Mouse (Mus musculus) midbrain, embryonic 16.5 days (tissue): ENCODE measurements at regions not wholly inside any gene's neighbourhood (a gene's known extent, or its start where the extent isn't known, plus 50 kb on each side); places are given as distances from the start of the nearest gene placed in this dataset.

Experiments
- ATAC-seq: fragments of 200-750 bp; cut with Nextera tagmentation; 2 replicates; pipeline ENCODE4 v1.8.0; 2017; ENCODE audit warnings: moderate TSS enrichment
- H3K27ac ChIP-seq: fragments of 300-500 bp; sonication (generic); 2 replicates; pipeline ENCODE4 v1.5.1; 2014; ENCODE audit warnings: mild to moderate bottlenecking, low read length, mixed read lengths
- H3K27me3 ChIP-seq: fragments of 300-500 bp; sonication (generic); 2 replicates; pipeline ENCODE4 v1.6.1; 2014; ENCODE audit warnings: low read depth, low read length, mixed read lengths; ENCODE audit not compliant: control insufficient read depth, insufficient read depth
- H3K36me3 ChIP-seq: fragments of 300-500 bp; sonication (generic); 2 replicates; pipeline ENCODE4 v1.6.1; 2014; ENCODE audit warnings: mild to moderate bottlenecking, low read length, moderate library complexity, mixed read lengths; ENCODE audit not compliant: control insufficient read depth, insufficient read depth
- H3K4me1 ChIP-seq: fragments of 300-500 bp; sonication (generic); 2 replicates; pipeline ENCODE4 v1.6.1; 2014; ENCODE audit warnings: mild to moderate bottlenecking, low read length, mixed read lengths; ENCODE audit not compliant: control insufficient read depth, insufficient read depth
- H3K4me2 ChIP-seq: fragments of 300-500 bp; sonication (generic); 2 replicates; pipeline ENCODE4 v1.6.1; 2014; ENCODE audit warnings: mild to moderate bottlenecking, low read length, mixed read lengths
- H3K4me3 ChIP-seq: fragments of 300-500 bp; sonication (generic); 2 replicates; pipeline ENCODE4 v1.5.1; 2014; ENCODE audit warnings: low read depth, mild to moderate bottlenecking, low read length, moderate library complexity, mixed read lengths
- H3K9ac ChIP-seq: fragments of 300-500 bp; sonication (generic); 2 replicates; pipeline ENCODE4 v1.6.1; 2014; ENCODE audit warnings: low read depth, low read length, mixed read lengths
- H3K9me3 ChIP-seq: fragments of 300-500 bp; sonication (generic); replicated peaks from 2 replicates; pipeline ENCODE4 v1.6.1; 2014; ENCODE audit warnings: mild to moderate bottlenecking, low read length, mixed read lengths; ENCODE audit not compliant: control insufficient read depth, poor library complexity, severe bottlenecking
- WGBS: fragments of 180-500 bp; shearing (Covaris S2); extraction: QIAGEN DNeasy Blood & Tissue Kit; methylation state at CpG from one replicate; pipeline ENCODE4 v1.1.7; 2014; 5-methylcytosine and 5-hydroxymethylcytosine counted together

- Histone ChIP-seq H3K27ac (no peak overlapping the region), H3K4me2 (no peak overlapping the region), H3K9me3 (no peaks in the 10 kb centered on the region), H3K27me3 (no peaks in the 10 kb centered on the region), H3K4me1 (no peaks in the 10 kb centered on the region), H3K9ac (no peak overlapping the region), H3K36me3 (no peaks in the 10 kb centered on the region), H3K4me3 (no peak overlapping the region)
- WGBS = 88% methylated on average over 5 of the region's 5 CpGs
- no peak for ATAC-seq
Measured at GRCm38 (mm10) chr3:134525795-134526194, 289.5 kb downstream of the Cxxc4 start.

GRCm38 (mm10) chr3:134560144-134560543, 268.7 kb upstream of the Tacr3 start:
- WGBS = 76% methylated on average over 2 of the region's 2 CpGs
- Histone ChIP-seq H3K4me3 (no peak overlapping the region), H3K27ac (no peak overlapping the region), H3K27me3 (no peaks in the 10 kb centered on the region), H3K4me2 (no peak overlapping the region), H3K4me1 (no peaks in the 10 kb centered on the region), H3K9me3 (no peaks in the 10 kb centered on the region), H3K9ac (no peak overlapping the region), H3K36me3 (no peaks in the 10 kb centered on the region)
- ATAC-seq = no peak

GRCm38 (mm10) chr3:134578759-134579158, 250.0 kb upstream of the Tacr3 start:
- WGBS = 100% methylated on average over 3 of the region's 3 CpGs
- Histone ChIP-seq H3K36me3 (no peaks in the 10 kb centered on the region), H3K9ac (no peak overlapping the region), H3K4me2 (no peak overlapping the region), H3K27me3 (no peaks in the 10 kb centered on the region), H3K27ac (no peak overlapping the region), H3K4me1 (no peaks in the 10 kb centered on the region), H3K9me3 (0 out of 2 replicates have a peak, but pooled peaks cover 2% of the 10 kb centered on the region), H3K4me3 (no peak overlapping the region)
- ATAC-seq = no peak

- no peaks in the 10 kb centered on the region for H3K27me3 ChIP-seq
- H3K4me2 ChIP-seq = no peak overlapping the region
- no peak for ATAC-seq
- WGBS = 13% methylated on average over 2 of the region's 2 CpGs
- H3K9me3 ChIP-seq = no peaks in the 10 kb centered on the region
- H3K4me1 ChIP-seq = no peaks in the 10 kb centered on the region
- no peak overlapping the region for H3K27ac ChIP-seq
- H3K9ac ChIP-seq = no peak overlapping the region
- no peak overlapping the region for H3K4me3 ChIP-seq
- no peaks in the 10 kb centered on the region for H3K36me3 ChIP-seq
Measured at GRCm38 (mm10) chr3:134588630-134589029, 240.2 kb upstream of the Tacr3 start.

GRCm38 (mm10) chr3:134602919-134603318, 225.9 kb upstream of the Tacr3 start:
- Histone ChIP-seq H3K36me3 (no peaks in the 10 kb centered on the region), H3K9ac (no peak overlapping the region), H3K4me1 (peaks cover 7% of the 10 kb centered on the region), H3K27ac (no peak overlapping the region), H3K27me3 (no peaks in the 10 kb centered on the region), H3K4me2 (no peak overlapping the region), H3K4me3 (no peak overlapping the region), H3K9me3 (no peaks in the 10 kb centered on the region)
- no peak for ATAC-seq
- 36% methylated on average over 4 of the region's 4 CpGs for WGBS

- Histone ChIP-seq H3K4me3 (no peak overlapping the region), H3K36me3 (no peaks in the 10 kb centered on the region), H3K4me1 (peaks cover 7% of the 10 kb centered on the region), H3K9ac (no peak overlapping the region), H3K4me2 (peak overlapping the region; percentile 12; the same call in 1 of the 2 replicates), H3K27ac (0 out of 2 replicates have a peak overlapping the region, but pooled peaks have one; percentile 13), H3K9me3 (no peaks in the 10 kb centered on the region), H3K27me3 (no peaks in the 10 kb centered on the region)
- 14% methylated on average over 6 of the region's 6 CpGs for WGBS
- peak; percentile 90 for ATAC-seq
Measured at GRCm38 (mm10) chr3:134605356-134605771, 223.4 kb upstream of the Tacr3 start.

GRCm38 (mm10) chr3:134610244-134610643, 218.6 kb upstream of the Tacr3 start:
- no peak overlapping the region for H3K4me2 ChIP-seq
- H3K27ac ChIP-seq = no peak overlapping the region
- no peak overlapping the region for H3K4me3 ChIP-seq
- WGBS = 63% methylated on average over 4 of the region's 4 CpGs
- H3K4me1 ChIP-seq = peaks cover 3% of the 10 kb centered on the region
- no peak for ATAC-seq
- H3K27me3 ChIP-seq = no peaks in the 10 kb centered on the region
- no peaks in the 10 kb centered on the region for H3K36me3 ChIP-seq
- H3K9me3 ChIP-seq = no peaks in the 10 kb centered on the region
- no peak overlapping the region for H3K9ac ChIP-seq

GRCm38 (mm10) chr3:134611516-134612297, 217.1 kb upstream of the Tacr3 start:
- Histone ChIP-seq H3K4me3 (no peak overlapping the region), H3K27me3 (no peaks in the 10 kb centered on the region), H3K4me1 (no peaks in the 10 kb centered on the region; the same call in 1 of the 2 replicates), H3K9me3 (no peaks in the 10 kb centered on the region), H3K27ac (no peak overlapping the region), H3K4me2 (no peak overlapping the region), H3K9ac (no peak overlapping the region), H3K36me3 (no peaks in the 10 kb centered on the region)
- no peak; the same call in 1 of the 2 replicates for ATAC-seq
- 44% methylated on average over 5 of the region's 5 CpGs for WGBS

GRCm38 (mm10) chr3:134612298-134612616, 216.6 kb upstream of the Tacr3 start:
- no peak overlapping the region for H3K27ac ChIP-seq
- no peak for ATAC-seq
- H3K36me3 ChIP-seq = no peaks in the 10 kb centered on the region
- H3K27me3 ChIP-seq = no peaks in the 10 kb centered on the region
- H3K9me3 ChIP-seq = no peaks in the 10 kb centered on the region
- no peaks in the 10 kb centered on the region; the same call in 1 of the 2 replicates for H3K4me1 ChIP-seq
- WGBS = 75% methylated on average over 3 of the region's 3 CpGs
- no peak overlapping the region for H3K9ac ChIP-seq
- no peak overlapping the region for H3K4me3 ChIP-seq
- H3K4me2 ChIP-seq = no peak overlapping the region
